Mouse (Mus musculus): Measurements from ENCODE around the gene Dhx30. TPM values are rescaled to one million over a fixed set of nuclear protein-coding genes. Genes with fewer than 3 reads are reported as not detected.

Gene Dhx30
- polyA plus RNA-seq, 1 experiment from 2014 or later, result 164 TPM

GRCm38 (mm10) chr9:110116353-110116976, 1.2 kb downstream of the Dhx30 start:
- peak overlapping the region; percentile 51 for H3K4me2 ChIP-seq
- H3K4me1 ChIP-seq (ENCODE audit: control insufficient read depth, insufficient read depth, low read length), result peaks cover 10% of the 10 kb centered on the region
- no peaks in the 10 kb centered on the region for H3K27me3 ChIP-seq (ENCODE audit: control insufficient read depth, insufficient read depth, low read length)
- peak; percentile 95 for DNase-seq (ENCODE audit: low spot score, missing footprints)
- H3K9ac ChIP-seq (ENCODE audit: low read length), result peak overlapping the region; percentile 96
- H3K27ac ChIP-seq (ENCODE audit: low read depth, low read length), result peak overlapping the region; percentile 96
- 0 out of 2 replicates have a peak, but pooled peaks have one; percentile 0 for ATAC-seq (ENCODE audit: low FRiP score)
- peaks cover 12% of the 10 kb centered on the region for H3K36me3 ChIP-seq (ENCODE audit: control insufficient read depth, insufficient read depth, low read length)
- no peaks in the 10 kb centered on the region for H3K9me3 ChIP-seq (ENCODE audit: control insufficient read depth, low read length)
- WGBS, result 11% methylated on average over 10 of the region's 10 CpGs
- peak overlapping the region; percentile 74 for H3K4me3 ChIP-seq (ENCODE audit: low read depth, low read length)

DNA sequence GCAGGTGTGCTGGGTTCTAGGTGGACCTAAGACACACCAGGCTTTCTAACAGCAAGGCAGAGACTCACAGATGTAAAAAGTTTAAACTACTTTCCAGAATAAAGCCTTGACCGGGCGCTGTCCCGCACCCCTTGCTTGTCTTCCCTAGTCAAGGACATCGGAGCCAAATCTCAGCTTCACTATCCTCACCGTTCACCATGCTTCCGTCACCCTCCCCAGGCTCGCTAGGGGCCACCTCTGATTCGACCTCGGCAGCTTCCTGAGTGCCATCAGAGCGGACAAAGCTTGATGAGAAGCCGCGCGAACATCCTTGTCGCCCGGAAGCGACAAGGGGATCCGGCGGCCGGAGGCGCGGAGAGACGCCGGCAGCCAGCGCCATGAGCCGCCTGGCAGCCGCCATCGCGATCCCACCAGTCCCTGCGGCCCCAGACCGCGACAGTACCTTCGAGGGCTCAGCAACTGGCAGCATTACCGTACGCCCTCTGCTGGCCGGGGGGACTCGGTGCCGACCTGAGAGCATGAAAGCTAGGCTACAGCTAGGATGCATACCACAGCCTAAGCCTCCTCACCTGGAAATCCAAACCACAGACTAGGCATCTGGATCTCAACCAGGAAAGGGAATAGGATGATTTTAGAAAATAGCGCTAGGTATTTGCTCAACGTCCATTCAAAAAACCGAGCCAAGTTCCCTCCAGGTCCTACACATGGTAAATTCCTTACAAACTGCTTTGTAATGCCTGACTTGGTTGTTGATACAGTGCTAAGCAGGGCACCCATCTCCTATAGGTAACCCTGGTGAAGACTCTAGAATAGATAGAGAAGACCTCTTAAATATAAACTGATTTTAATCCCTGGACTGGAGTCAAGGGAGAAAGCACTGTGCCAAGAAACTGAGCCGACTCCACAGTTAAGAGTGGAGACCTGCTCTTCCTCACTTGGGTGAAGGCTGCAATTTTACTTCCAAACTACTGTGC, 16.7 kb downstream of the Dhx30 start:
- Histone ChIP-seq H3K27me3 (ENCODE audit: control insufficient read depth, insufficient read depth, low read length) (no peaks in the 10 kb centered on the region), H3K4me1 (ENCODE audit: control insufficient read depth, insufficient read depth, low read length) (peaks cover 4% of the 10 kb centered on the region; the same call in 1 of the 2 replicates), H3K27ac (ENCODE audit: low read depth, low read length) (no peak overlapping the region; the same call in 1 of the 2 replicates), H3K36me3 (ENCODE audit: control insufficient read depth, insufficient read depth, low read length) (peaks cover 29% of the 10 kb centered on the region), H3K9me3 (ENCODE audit: control insufficient read depth, low read length) (no peaks in the 10 kb centered on the region), H3K4me2 (peak overlapping the region; percentile 85), H3K4me3 (ENCODE audit: low read depth, low read length) (peak overlapping the region; percentile 70), H3K9ac (ENCODE audit: low read length) (peak overlapping the region; percentile 86)
- WGBS, result 3% methylated on average over 41 of the region's 41 CpGs
- ATAC-seq (ENCODE audit: low FRiP score) (peak; percentile 97), DNase-seq (ENCODE audit: low spot score, missing footprints) (peak; percentile 97)

GRCm38 (mm10) chr9:110097791-110098190, 19.8 kb downstream of the Dhx30 start:
- H3K4me1 ChIP-seq (ENCODE audit: control insufficient read depth, insufficient read depth, low read length), result peaks cover 4% of the 10 kb centered on the region; the same call in 1 of the 2 replicates
- peaks cover 27% of the 10 kb centered on the region for H3K36me3 ChIP-seq (ENCODE audit: control insufficient read depth, insufficient read depth, low read length)
- H3K27me3 ChIP-seq (ENCODE audit: control insufficient read depth, insufficient read depth, low read length), result no peaks in the 10 kb centered on the region
- no peak overlapping the region for H3K4me3 ChIP-seq (ENCODE audit: low read depth, low read length)
- no peak overlapping the region for H3K27ac ChIP-seq (ENCODE audit: low read depth, low read length)
- H3K4me2 ChIP-seq, result no peak overlapping the region
- no peak overlapping the region for H3K9ac ChIP-seq (ENCODE audit: low read length)
- no peaks in the 10 kb centered on the region for H3K9me3 ChIP-seq (ENCODE audit: control insufficient read depth, low read length)
- ATAC-seq (ENCODE audit: low FRiP score) (no peak), DNase-seq (ENCODE audit: low spot score, missing footprints) (no peak)
- WGBS, result 83% methylated on average over 3 of the region's 3 CpGs

DNA sequence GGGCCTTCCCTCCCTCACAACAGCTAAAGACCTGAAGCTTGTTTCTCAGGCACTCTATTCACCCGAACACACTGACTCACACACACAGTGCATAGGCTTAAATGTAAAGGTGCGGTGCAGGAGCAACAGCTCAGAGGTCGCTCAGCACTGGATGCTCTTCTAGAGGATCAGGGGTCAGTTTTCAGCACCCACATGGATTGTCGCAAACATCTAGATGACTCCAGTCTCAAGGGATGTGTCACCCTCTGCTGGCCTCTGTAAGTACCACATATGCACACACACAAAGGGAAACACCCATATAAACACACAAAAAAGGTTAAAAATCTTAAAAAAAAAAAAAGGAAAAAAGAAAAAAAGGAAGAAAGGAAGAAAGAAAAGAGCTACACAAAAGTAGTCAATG, 22.9 kb downstream of the Dhx30 start:
- DNase-seq (ENCODE audit: low spot score, missing footprints), result peak; percentile 80

DNA sequence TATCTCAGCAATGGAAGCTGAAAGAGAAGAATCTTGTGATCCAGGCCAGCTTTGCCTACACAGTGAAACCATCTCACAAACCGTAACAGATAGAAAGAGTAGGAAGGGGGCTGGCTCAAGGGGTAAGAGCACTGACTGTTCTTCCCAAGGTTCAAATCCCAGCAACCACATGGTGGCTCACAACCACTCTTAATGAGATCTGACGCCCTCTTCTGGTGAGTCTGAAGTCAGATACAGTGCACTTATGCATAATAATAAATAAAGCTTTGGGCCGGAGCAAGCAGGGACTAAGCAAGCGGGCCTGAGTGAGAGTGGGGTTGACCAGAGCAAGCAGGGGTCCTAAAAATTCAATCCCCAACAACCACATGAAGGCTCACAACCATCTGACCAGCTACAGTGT, 24.3 kb downstream of the Dhx30 start:
- WGBS, result 86% methylated on average over 4 of the region's 4 CpGs
- ATAC-seq (ENCODE audit: low FRiP score), result no peak

More for the DNA sequence above, 22.9 kb downstream of the Dhx30 start:
- no peak overlapping the region for H3K9ac ChIP-seq (ENCODE audit: low read length)
- H3K36me3 ChIP-seq (ENCODE audit: control insufficient read depth, insufficient read depth, low read length), result peaks cover 51% of the 10 kb centered on the region
- H3K9me3 ChIP-seq (ENCODE audit: control insufficient read depth, low read length), result no peaks in the 10 kb centered on the region
- no peak overlapping the region for H3K4me3 ChIP-seq (ENCODE audit: low read depth, low read length)
- H3K4me2 ChIP-seq, result no peak overlapping the region
- no peak overlapping the region for H3K27ac ChIP-seq (ENCODE audit: low read depth, low read length)
- H3K27me3 ChIP-seq (ENCODE audit: control insufficient read depth, insufficient read depth, low read length), result no peaks in the 10 kb centered on the region
- ATAC-seq (ENCODE audit: low FRiP score), result no peak
- H3K4me1 ChIP-seq (ENCODE audit: control insufficient read depth, insufficient read depth, low read length), result no peaks in the 10 kb centered on the region
- 96% methylated on average over 4 of the region's 4 CpGs for WGBS

DNA sequence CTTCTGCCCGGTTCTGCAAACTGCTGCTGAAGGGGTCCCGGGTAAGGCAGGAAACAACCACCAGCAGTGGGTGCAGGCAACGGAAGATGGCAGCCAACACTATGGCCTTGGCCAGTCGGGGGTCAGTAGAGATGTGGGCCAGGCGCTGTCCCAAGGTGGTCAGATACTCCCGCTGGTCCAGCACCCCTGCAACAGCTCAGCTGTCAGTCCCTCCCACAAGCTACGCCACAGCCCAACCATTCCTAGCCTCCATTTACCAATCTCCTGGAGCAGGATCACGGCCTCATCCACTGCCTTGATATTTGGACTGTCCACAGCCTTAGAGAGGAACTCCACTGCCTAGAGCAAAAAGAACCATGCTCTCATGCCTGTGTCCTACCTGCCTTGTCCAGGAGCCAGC, 31.9 kb downstream of the Dhx30 start:
- no peak overlapping the region for H3K4me2 ChIP-seq
- no peaks in the 10 kb centered on the region for H3K4me1 ChIP-seq (ENCODE audit: control insufficient read depth, insufficient read depth, low read length)
- H3K36me3 ChIP-seq (ENCODE audit: control insufficient read depth, insufficient read depth, low read length), result peaks cover 50% of the 10 kb centered on the region
- ATAC-seq (ENCODE audit: low FRiP score) (no peak), DNase-seq (ENCODE audit: low spot score, missing footprints) (no peak)
- H3K27ac ChIP-seq (ENCODE audit: low read depth, low read length), result no peak overlapping the region
- H3K9ac ChIP-seq (ENCODE audit: low read length), result no peak overlapping the region
- no peaks in the 10 kb centered on the region for H3K27me3 ChIP-seq (ENCODE audit: control insufficient read depth, insufficient read depth, low read length)
- no peak overlapping the region for H3K4me3 ChIP-seq (ENCODE audit: low read depth, low read length)
- WGBS, result 86% methylated on average over 8 of the region's 8 CpGs
- H3K9me3 ChIP-seq (ENCODE audit: control insufficient read depth, low read length), result no peaks in the 10 kb centered on the region

More for the DNA sequence above, 24.3 kb downstream of the Dhx30 start:
- H3K27me3 ChIP-seq (ENCODE audit: control insufficient read depth, insufficient read depth, low read length), result no peaks in the 10 kb centered on the region
- no peak overlapping the region for H3K9ac ChIP-seq (ENCODE audit: low read length)
- no peaks in the 10 kb centered on the region for H3K4me1 ChIP-seq (ENCODE audit: control insufficient read depth, insufficient read depth, low read length)
- DNase-seq (ENCODE audit: low spot score, missing footprints), result no peak
- H3K4me2 ChIP-seq, result no peak overlapping the region
- H3K36me3 ChIP-seq (ENCODE audit: control insufficient read depth, insufficient read depth, low read length), result peaks cover 55% of the 10 kb centered on the region
- H3K9me3 ChIP-seq (ENCODE audit: control insufficient read depth, low read length), result no peaks in the 10 kb centered on the region
- H3K27ac ChIP-seq (ENCODE audit: low read depth, low read length), result no peak overlapping the region
- no peak overlapping the region for H3K4me3 ChIP-seq (ENCODE audit: low read depth, low read length)

GRCm38 (mm10) chr9:110084201-110084964, 33.2 kb downstream of the Dhx30 start:
- no peaks in the 10 kb centered on the region for H3K27me3 ChIP-seq (ENCODE audit: control insufficient read depth, insufficient read depth, low read length)
- DNase-seq (ENCODE audit: low spot score, missing footprints), result no peak
- no peak overlapping the region for H3K27ac ChIP-seq (ENCODE audit: low read depth, low read length)
- H3K4me1 ChIP-seq (ENCODE audit: control insufficient read depth, insufficient read depth, low read length), result no peaks in the 10 kb centered on the region
- no peak for ATAC-seq (ENCODE audit: low FRiP score)
- H3K4me2 ChIP-seq, result no peak overlapping the region
- H3K9ac ChIP-seq (ENCODE audit: low read length), result no peak overlapping the region
- H3K4me3 ChIP-seq (ENCODE audit: low read depth, low read length), result no peak overlapping the region
- peaks cover 41% of the 10 kb centered on the region for H3K36me3 ChIP-seq (ENCODE audit: control insufficient read depth, insufficient read depth, low read length)
- no peaks in the 10 kb centered on the region for H3K9me3 ChIP-seq (ENCODE audit: control insufficient read depth, low read length)
- WGBS, result 92% methylated on average over 25 of the region's 25 CpGs

- no peak overlapping the region for H3K4me2 ChIP-seq
- ATAC-seq (ENCODE audit: low FRiP score) (no peak), DNase-seq (ENCODE audit: low spot score, missing footprints) (no peak)
- H3K4me1 ChIP-seq (ENCODE audit: control insufficient read depth, insufficient read depth, low read length), result no peaks in the 10 kb centered on the region
- H3K9ac ChIP-seq (ENCODE audit: low read length), result no peak overlapping the region
- peaks cover 19% of the 10 kb centered on the region for H3K36me3 ChIP-seq (ENCODE audit: control insufficient read depth, insufficient read depth, low read length)
- no peak overlapping the region for H3K4me3 ChIP-seq (ENCODE audit: low read depth, low read length)
- no peak overlapping the region for H3K27ac ChIP-seq (ENCODE audit: low read depth, low read length)
- no peaks in the 10 kb centered on the region for H3K27me3 ChIP-seq (ENCODE audit: control insufficient read depth, insufficient read depth, low read length)
- 72% methylated on average over 3 of the region's 3 CpGs for WGBS
- no peaks in the 10 kb centered on the region for H3K9me3 ChIP-seq (ENCODE audit: control insufficient read depth, low read length)
Measured at GRCm38 (mm10) chr9:110081066-110081465, 36.6 kb downstream of the Dhx30 start.

Measured in midbrain, embryonic 11.5 days (tissue).